Mouse (Mus musculus) heart, postnatal 10 days (tissue): ENCODE data around the gene Map3k20. TPM values are rescaled to one million over a fixed set of nuclear protein-coding genes. Genes with fewer than 3 reads are reported as not detected.

Experiments used
- DNase-seq, 2 experiments: peaks; one replicate each; pipeline ENCODE4 v3.0.0; 2021
- intact Hi-C: fragments of 180-260 bp; cut with DNase I; formaldehyde crosslinking; loops from one replicate; pipeline ENCODE4 v1.15.1; 2025
- total RNA-seq, 2 experiments: library from RNA; stranded (reverse); gene quantifications; 2 replicates each; pipeline ENCODE4 v1.2.3; 2021

The Map3k20 gene
- total RNA-seq, 2 experiments from 2014 or later = 216 to 235 TPM

DNA sequence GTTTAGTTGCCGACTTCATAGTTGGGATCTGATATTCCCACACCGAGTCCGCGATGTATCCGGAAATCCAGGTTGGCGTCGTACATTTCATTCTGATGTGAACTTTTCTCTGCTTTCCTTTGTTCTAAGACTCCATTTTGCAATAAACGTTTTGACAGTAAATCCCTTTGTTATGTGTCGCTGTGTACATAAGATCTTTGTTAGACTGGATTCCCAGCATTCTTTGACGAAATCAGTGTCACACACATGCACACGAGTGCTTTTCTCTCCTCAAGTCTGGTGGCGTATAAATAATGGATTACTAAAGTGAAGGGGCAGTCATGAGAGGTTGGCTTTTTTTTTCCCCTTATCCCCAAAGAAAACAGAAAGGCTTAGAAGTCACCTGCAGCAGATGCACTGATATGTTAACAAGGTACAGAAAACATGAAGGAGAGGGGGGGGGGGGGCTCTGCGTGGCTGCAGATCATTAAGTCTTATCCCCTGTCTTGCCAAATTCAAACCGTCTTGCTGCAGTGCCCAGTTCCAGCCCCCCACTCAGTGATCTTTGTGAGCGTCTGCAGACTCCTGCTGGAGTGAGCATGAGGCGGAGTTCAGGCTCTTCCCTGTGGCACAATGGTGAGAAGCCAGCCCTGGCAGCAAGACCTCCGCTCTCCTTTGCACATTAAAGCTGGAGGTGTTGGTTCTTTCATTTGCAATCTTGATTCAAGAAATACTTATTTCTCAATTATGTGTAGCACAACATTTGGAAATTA, 122.1 kb downstream of the Map3k20 start:
- intact Hi-C loops = no loop called here
- no peak for DNase-seq

GRCm38 (mm10) chr2:72409968-72410367, 124.5 kb downstream of the Map3k20 start:
- intact Hi-C loops = no loop called here
- DNase-seq = no peak

- intact Hi-C loops = no loop called here
- DNase-seq = no peak
Observed at GRCm38 (mm10) chr2:72412266-72412665, 126.8 kb downstream of the Map3k20 start.

DNA sequence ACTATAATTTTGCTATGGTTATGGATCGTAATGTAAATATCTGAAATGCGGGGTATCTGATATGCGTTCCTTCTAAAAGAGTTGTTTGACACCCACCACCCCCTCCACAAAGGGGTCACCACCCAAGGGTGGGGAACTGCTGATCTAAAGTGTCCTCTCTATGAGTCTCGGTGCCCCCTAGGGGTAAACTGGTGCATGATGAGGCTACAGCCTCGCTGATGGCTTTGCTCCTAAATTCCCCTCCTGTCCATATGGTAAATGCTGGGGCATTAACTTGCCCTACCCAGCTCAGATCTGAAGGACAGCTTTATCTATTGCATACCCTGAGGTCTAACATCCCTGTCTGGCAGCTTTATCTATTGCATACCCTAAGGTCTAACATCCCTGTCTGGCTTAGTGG, 130.0 kb downstream of the Map3k20 start:
- DNase-seq = no peak
- intact Hi-C loops = no loop called here

DNA sequence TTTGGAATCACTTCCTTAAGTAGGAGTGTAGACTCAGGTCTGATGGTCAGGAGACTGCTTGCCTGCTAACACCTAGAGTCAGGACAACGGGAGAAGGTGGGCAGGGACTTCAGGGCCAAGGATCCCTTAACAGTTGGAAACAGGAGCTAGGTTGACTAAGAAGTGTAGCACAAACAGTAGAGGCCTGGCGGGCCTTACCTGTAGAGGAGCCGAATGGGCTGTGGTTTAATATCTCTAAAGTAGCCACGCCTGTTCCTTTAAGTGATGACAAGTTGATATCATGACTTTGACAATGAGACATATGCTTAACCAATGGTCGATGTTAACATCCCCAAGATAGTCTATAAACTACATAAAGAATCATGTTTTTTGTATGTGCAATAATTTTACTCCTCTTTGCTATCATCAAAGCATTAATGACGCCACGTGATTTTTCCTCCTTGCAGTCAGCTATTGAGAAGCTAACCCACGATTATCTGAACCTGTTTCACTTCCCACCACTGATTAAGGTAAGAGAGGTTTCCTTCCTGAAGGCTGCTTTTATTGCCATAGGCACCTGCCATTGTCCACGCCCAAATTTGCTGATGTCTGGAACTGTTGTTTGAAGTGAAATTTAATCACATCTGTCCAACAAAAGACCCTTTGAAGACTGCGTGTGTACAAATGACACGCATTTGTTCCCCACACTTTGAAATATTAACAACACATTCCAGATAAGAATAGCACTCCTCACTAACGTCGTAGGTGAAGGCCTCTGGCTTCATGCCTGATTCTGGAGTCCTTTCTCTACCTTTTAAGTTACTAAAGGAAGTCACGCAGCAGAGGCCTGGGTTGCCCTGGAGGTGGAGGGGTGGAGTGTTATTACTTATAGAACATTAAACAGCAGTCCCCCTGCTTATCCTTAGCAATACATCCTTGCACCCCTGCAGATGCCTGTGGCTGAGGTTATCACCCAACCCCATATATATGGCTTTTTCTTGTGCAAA, 131.0 kb downstream of the Map3k20 start:
- intact Hi-C loops = no loop called here
- DNase-seq = no peak

DNA sequence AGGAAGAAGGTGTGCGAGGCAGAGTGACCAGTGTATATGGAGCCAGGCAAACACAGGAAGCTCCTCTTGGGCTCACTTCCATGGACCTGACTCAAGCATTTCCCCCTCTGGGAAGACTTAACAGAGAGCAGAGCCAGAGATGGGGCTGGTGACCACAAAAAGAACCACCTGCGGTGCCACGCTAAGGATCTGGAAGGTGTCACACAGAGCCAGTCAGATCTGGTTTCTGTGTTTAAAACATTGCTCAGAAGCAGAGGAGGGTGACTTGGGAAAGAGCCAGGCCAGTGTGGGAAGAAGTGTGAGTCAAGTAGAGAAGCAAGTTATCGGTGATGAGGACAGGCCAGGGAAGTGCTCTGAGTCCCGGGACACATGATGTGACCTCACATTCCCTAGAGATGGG, 135.1 kb downstream of the Map3k20 start:
- no peak for DNase-seq
- intact Hi-C loops = no loop called here

- DNase-seq = no peak
- intact Hi-C loops = no loop called here
Observed at GRCm38 (mm10) chr2:72424656-72425055, 139.2 kb downstream of the Map3k20 start.

DNA sequence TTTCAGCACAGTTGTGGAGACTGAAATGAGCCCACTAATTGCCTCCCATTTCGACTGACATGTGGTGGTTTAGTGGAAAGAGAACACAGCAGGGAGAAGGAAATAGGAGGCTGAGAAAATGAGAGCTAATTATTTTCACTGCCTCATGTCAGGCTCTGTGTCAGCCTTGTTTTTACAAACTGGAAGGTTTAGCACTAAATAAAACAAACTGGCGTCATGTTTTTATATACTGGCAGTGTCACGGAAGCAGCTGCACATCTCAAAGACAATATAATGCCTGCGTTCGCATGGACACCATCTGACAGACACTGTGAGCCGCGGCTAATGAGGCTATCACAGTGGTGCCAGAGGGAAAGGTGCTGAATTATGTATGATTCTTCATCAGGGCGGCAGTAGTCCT, 141.3 kb downstream of the Map3k20 start:
- DNase-seq = no peak
- intact Hi-C loops = no loop called here

DNA sequence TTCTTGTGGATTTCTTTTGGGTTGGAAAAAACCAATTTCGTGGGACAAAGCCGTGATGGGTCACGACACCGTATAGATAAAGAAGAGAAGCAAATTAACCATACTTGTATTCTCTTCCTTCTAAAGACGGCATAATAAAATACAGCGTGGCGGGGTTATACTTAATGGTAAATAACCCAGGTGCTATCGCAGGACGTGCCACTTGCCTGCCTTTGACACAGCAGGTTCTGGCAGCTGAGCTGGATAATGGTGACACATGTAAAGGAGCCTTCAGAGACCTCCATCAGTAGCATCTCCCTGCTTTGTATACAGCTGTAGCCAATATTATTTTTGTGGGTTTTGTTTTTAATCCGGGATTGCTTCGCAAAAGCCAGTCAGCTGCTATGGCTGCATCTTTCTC, 141.9 kb downstream of the Map3k20 start:
- intact Hi-C loops = no loop called here
- DNase-seq = no peak

DNA sequence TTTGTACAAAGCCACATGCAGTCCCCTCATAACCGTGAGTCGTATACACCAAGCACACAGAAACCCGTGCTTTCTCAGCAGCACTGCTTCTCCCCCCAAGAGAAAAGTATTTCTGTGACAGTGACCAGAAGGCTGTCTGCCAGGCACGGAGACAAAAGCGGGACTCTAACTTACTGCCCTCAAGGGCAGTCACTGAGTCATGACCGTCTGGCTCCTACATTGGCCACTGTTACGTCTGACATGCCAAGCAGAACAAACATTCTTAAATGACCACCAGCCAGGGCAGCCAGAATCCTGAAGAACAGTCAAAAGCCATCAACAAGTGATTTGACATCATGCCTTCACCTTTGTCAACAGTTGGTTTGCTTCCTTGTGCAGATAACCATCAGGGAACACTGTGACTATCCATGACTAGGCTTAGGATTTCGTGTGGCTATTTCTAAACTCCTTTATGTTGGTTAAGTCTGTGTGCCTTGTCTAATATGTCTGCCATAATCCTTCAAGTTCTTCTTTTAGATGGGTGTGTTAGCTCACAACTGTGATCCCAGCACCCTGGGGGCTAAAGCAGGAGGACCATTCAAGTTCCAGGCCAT, 153.6 kb downstream of the Map3k20 start:
- DNase-seq = no peak
- intact Hi-C loops = no loop called here

GRCm38 (mm10) chr2:72441010-72441409, 155.6 kb downstream of the Map3k20 start:
- intact Hi-C loops = no loop called here
- no peak for DNase-seq

GRCm38 (mm10) chr2:72442825-72443224, 157.4 kb downstream of the Map3k20 start:
- DNase-seq = no peak
- intact Hi-C loops = no loop called here

GRCm38 (mm10) chr2:72443960-72444359, 158.5 kb downstream of the Map3k20 start:
- intact Hi-C loops = no loop called here
- DNase-seq = no peak

GRCm38 (mm10) chr2:72446106-72446505, 160.7 kb downstream of the Map3k20 start:
- intact Hi-C loops = no loop called here

GRCm38 (mm10) chr2:72446615-72447014, 161.2 kb downstream of the Map3k20 start:
- DNase-seq = no peak
- intact Hi-C loops = no loop called here

More at GRCm38 (mm10) chr2:72446106-72446505, 160.7 kb downstream of the Map3k20 start:
- DNase-seq = no peak

DNA sequence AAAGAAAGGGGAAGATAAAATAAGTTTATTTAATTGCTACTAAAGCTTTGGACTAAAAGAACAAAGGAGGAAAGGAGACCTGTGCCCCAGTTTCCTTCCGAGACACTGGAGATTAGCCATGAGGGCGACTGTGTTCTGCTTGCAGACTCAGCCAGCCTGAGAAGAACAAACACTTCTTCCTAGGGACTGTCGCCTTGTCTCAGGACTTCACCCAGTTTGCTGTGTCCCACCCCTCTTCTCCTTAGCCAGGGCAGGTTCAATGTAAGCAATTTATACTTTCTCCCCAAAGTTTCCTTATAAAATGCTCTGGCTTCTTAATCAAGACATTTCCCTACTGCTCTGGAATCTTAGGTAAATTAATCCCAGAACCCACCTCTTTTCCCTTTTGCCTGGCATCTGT, 168.1 kb downstream of the Map3k20 start:
- intact Hi-C loops = no loop called here
- no peak for DNase-seq

DNA sequence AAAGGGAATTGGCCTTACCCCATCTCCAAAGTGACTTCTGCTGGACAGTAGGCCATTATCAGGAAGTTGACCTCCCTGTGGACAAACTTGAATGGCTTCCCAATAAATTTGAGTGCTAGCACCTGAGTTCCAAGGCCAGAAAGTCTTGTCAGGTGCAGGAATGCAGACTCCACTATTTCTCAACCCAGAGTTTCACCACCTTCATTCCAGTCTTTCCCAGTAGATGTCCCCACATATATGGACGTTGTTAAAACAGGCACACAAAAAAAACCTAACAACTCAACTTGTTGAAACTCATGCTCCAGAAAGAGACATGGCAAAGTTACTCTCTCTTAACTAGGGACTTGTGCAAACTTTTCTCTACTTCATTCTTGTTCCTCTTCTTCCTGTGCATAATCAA, 170.8 kb downstream of the Map3k20 start:
- intact Hi-C loops = no loop called here
- no peak for DNase-seq

- DNase-seq = peak; percentile 8 to 20
- intact Hi-C loops = no loop called here
Observed at GRCm38 (mm10) chr2:72464376-72465014, 179.1 kb downstream of the Map3k20 start.

DNA sequence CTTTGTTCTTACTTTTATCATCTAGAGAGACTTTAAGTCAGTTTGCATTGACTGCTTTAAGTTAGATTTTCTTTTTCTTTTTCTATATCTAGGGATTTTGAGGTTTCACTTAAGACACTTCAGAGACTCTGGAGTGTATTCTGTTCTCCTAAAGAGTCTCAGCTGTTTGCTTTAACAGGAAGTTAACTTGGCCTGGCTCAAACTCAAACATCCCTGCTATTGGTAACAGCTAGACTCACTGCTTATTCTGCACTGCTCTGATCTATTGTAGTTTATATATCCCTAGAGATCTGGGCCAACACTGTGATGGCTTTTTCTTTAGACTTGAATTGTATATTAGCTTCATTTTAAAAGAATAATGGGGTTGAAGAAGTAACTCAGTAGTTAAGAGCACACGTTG, 182.2 kb downstream of the Map3k20 start:
- intact Hi-C loops = no loop called here

DNA sequence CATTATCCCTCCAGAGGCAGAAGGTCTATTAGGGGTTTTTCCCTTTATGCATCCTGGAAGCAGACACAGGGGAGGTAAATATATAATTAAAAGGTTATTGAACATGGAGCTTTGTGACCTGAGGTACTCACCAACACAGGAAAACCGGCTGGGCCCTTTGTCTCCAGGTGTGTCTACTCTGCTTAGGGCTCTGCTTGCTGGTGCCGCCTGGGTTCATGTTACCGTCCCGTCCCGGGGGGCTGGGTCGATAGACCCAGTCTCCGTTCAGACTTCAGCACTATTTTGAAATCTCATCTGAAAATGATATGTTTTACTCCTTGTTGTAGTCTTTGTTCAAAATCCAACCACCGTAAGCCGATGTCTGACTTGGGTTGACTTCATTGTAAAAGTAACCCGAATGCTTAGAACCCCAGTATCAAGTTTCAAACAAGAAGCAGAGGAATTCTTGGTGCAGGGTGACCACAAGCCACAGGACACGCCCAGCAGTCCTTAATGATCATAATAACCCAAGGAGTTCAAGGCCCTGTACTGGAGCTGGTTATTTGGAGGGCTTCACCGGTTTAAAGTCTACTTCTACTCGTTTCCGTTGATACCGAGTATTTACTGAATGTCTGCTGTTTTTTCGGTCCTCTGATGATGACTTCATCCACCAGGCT, 186.1 kb downstream of the Map3k20 start:
- intact Hi-C loops = no loop called here
- DNase-seq = no peak

More for the DNA sequence above, 182.2 kb downstream of the Map3k20 start:
- DNase-seq = peak; percentile 15
